Mouse (Mus musculus) midbrain, embryonic 10.5 days (tissue): ENCODE measurements at regions not wholly inside any gene's neighbourhood (a gene's known extent, or its start where the extent isn't known, plus 50 kb on each side); places are given as distances from the start of the nearest gene placed in this dataset.
A peak's percentile ranks its signal among the peaks of the same experiment; 100 is the strongest.
"Not testable (repeated sequence)": the region's sequence is repeated elsewhere in the genome, so short reads cannot be mapped to it uniquely, and the experiment has no call there.

Source experiments
- DNase-seq: peaks from one replicate; pipeline ENCODE4 v3.0.0-alpha.2; 2017; ENCODE audit warnings: low spot score
- H3K27ac ChIP-seq: fragments of 300-500 bp; sonication (generic); replicated peaks from 2 replicates; pipeline ENCODE4 v1.5.1; 2016; ENCODE audit warnings: mild to moderate bottlenecking
- H3K27me3 ChIP-seq: fragments of 300-500 bp; sonication (generic); 2 replicates; pipeline ENCODE4 v1.6.1; 2016; ENCODE audit warnings: low read depth, mild to moderate bottlenecking; ENCODE audit not compliant: poor library complexity, severe bottlenecking
- H3K36me3 ChIP-seq: fragments of 300-500 bp; sonication (generic); 2 replicates; pipeline ENCODE4 v1.6.1; 2016; ENCODE audit warnings: mild to moderate bottlenecking, moderate library complexity
- H3K4me1 ChIP-seq: fragments of 300-500 bp; sonication (generic); 2 replicates; pipeline ENCODE4 v1.6.1; 2016
- H3K4me3 ChIP-seq: fragments of 300-500 bp; sonication (generic); 2 replicates; pipeline ENCODE4 v1.5.1; 2016; ENCODE audit warnings: mild to moderate bottlenecking, moderate library complexity
- H3K9me3 ChIP-seq: fragments of 300-500 bp; sonication (generic); replicated peaks from 2 replicates; pipeline ENCODE4 v1.6.1; 2016; ENCODE audit warnings: mild to moderate bottlenecking
- WGBS: fragments of 180-500 bp; shearing (Covaris S2); methylation state at CpG from one replicate; pipeline ENCODE4 v1.1.7; 2016; 5-methylcytosine and 5-hydroxymethylcytosine counted together

DNA sequence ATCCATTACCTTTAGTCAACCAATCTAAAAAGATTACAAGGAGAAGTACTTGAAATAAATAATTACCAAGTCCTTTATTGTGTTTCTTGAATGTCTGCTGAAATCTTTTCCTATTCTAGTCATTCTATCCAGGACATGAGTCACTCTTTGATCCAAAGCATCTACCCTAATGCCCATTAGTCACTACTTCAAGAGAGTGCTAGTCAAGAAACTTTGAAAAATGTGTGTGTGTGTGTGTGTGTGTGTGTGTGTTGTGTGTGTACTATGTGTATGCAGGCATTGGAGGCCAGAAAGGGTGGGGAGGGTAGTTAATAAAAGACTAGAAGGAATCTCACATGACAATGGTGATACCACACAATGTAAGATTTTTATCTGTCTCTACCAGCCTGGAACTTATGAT, 390.7 kb downstream of the Tox3 start:
- Histone ChIP-seq H3K9me3 (no peaks in the 10 kb centered on the region), H3K36me3 (no peaks in the 10 kb centered on the region), H3K4me1 (peaks cover 19% of the 10 kb centered on the region), H3K4me3 (no peak overlapping the region), H3K27ac (no peak overlapping the region), H3K27me3 (no peaks in the 10 kb centered on the region)
- no peak for DNase-seq

DNA sequence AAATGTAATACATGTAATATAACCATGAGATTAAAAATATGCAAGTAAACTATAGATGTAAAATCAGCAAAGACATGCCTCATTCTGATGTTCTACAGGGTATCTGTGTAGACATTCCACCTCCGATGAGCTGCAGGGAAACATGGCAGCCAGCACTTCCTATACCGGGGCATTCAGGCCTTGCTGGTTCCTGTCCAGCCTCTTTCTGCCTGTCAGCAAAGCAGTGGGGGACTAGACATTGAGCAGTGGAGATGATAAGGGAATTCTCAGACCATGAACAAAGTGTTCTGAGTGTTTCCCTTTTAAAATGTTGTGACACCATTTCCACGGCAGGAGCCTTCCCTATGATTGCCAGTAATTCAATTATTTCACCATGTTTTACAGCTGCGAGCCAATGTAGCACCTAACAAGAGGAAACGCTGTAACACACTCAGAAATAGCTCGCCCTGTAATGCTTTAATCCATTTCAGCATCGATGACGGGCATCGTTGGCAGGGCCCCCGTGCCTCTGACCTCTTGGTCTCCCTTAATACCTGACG, 391.6 kb downstream of the Tox3 start:
- 51% methylated on average over 11 of the region's 11 CpGs for WGBS
- peak overlapping the region; percentile 49 for H3K27ac ChIP-seq

DNA sequence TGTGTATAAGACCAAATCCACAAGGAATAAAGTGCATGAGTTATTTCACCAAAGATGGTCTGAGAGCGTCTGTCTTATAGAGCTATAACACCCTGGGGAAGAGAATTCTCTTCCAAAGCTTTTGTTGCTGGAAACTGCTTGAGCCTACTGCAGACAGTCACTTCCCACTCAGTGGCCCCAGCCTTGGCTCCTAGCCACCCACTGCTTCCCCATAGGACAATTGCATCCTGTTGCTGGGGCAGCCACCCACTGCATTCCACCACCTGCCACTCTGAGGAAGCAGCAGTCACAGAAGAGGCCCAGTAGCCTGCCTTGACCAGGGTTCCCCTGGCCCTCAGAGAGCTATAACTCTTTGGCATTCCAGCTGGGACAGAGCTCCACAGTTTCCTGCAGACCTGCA, 409.3 kb downstream of the Tox3 start:
- 92% methylated on average over 1 of the region's 1 CpGs for WGBS
- H3K27ac ChIP-seq = no peak overlapping the region
- H3K4me3 ChIP-seq = no peak overlapping the region
- H3K36me3 ChIP-seq = no peaks in the 10 kb centered on the region
- H3K4me1 ChIP-seq = no peaks in the 10 kb centered on the region
- H3K27me3 ChIP-seq = no peaks in the 10 kb centered on the region
- no peak for DNase-seq
- no peaks in the 10 kb centered on the region for H3K9me3 ChIP-seq

More for the DNA sequence above, 391.6 kb downstream of the Tox3 start:
- H3K4me1 ChIP-seq = peaks cover 19% of the 10 kb centered on the region
- H3K4me3 ChIP-seq = peak overlapping the region; percentile 18; the same call in 1 of the 2 replicates
- peak; percentile 28 for DNase-seq
- H3K27me3 ChIP-seq = no peaks in the 10 kb centered on the region
- H3K9me3 ChIP-seq = 0 out of 2 replicates have a peak, but pooled peaks cover 2% of the 10 kb centered on the region
- H3K36me3 ChIP-seq = no peaks in the 10 kb centered on the region

DNA sequence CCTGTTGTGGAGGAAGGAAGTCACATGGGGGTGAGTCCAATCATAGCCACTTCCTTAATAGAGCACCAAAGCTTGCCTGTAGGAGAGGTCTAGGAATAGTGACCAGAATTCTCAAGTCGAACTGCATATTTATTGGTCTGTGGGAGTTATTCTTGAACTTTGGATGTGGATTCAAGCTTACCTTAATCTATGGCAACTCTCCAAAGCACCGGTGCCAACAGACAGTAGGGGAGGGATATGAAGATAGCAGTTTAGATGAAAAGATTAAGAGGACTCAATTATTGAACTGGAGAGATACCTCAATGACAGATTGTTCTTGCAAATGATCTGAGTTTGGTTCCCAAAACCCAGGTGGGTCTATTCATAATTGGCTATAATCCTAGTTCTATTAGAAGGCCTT, 413.6 kb downstream of the Tox3 start:
- H3K9me3 ChIP-seq = no peaks in the 10 kb centered on the region
- no peak for DNase-seq
- 96% methylated on average over 2 of the region's 2 CpGs for WGBS

DNA sequence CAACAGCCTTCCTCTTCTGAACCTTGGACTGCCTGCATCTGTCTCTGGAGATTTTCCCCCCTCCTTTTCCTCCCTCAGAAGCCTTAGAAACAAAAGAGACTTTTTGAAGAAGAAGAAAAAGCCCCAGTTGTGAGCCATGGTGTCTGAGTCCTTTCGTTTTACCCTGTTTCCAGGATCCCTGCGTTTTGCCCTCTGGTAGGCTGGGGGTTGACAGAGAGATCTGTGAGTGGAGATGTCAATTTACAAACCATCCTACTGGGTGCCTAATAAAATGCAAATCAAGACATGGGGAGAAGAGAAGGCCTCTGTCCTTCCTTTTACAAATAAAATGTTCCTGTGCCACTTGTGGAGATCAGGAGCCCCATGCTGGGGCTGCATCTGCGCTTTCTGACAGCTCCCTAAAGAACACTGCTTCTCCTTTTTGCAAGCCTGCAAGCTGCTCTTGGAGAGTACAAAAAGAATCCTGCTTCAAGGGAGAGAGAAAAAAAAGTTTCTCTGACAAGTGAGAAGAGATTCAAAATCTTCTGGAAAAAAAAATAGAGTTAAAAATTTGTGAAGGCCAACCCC, 421.4 kb downstream of the Tox3 start:
- DNase-seq = peak; percentile 26
- Histone ChIP-seq H3K4me1 (peaks cover 24% of the 10 kb centered on the region), H3K27ac (peak overlapping the region; percentile 71), H3K9me3 (peaks cover 2% of the 10 kb centered on the region; the same call in 1 of the 2 replicates), H3K27me3 (no peaks in the 10 kb centered on the region), H3K36me3 (no peaks in the 10 kb centered on the region), H3K4me3 (no peak overlapping the region)
- 2% methylated on average over 3 of the region's 3 CpGs for WGBS

More for the DNA sequence above, 413.6 kb downstream of the Tox3 start:
- H3K4me1 ChIP-seq = no peaks in the 10 kb centered on the region
- H3K27ac ChIP-seq = no peak overlapping the region
- no peaks in the 10 kb centered on the region for H3K36me3 ChIP-seq
- no peaks in the 10 kb centered on the region for H3K27me3 ChIP-seq
- H3K4me3 ChIP-seq = no peak overlapping the region

DNA sequence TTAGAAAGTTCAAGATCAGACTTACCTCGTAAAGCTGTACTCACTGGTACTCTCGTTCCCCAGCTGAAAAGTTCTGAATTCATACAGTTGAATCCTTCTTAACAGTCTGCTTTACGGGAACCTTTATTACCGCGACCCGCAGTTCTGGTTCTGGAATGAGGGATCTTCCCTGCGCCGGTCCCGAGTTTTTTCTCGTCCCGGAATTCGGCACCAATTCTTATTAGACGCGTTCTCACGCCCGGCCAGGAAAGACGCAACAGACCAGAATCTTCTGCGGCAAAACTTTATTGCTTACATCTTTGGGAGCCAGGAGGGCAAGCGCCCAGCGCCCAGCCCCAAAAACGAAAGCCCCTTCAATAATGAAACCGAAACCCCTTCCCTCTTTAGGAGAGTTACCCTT, 423.4 kb downstream of the Tox3 start:
- WGBS = 98% methylated on average over 14 of the region's 22 CpGs
- H3K9me3 ChIP-seq, H3K27me3 ChIP-seq, H3K4me3 ChIP-seq, H3K27ac ChIP-seq, H3K36me3 ChIP-seq, DNase-seq: not testable (repeated sequence)
- peaks cover 24% of the 10 kb centered on the region for H3K4me1 ChIP-seq

DNA sequence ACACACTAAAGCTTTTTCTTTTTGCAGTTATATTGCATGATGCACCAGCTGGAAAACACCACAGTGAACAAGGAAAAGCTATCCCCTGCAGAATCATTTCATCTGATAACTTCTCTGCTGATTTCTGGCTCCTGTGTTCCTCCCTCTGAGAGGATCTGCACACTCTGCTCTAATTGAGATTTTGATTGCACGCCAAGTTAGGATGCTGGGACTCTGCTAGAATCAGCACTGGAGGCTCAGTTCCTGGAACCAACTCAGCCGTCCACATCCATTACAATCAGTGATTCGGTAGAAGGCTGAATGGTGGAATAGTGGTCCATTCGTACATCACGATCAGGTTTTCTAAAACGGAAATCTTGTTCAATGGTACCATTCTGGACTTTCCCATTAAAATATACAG, 434.1 kb downstream of the Tox3 start:
- DNase-seq = no peak
- 95% methylated on average over 6 of the region's 6 CpGs for WGBS

DNA sequence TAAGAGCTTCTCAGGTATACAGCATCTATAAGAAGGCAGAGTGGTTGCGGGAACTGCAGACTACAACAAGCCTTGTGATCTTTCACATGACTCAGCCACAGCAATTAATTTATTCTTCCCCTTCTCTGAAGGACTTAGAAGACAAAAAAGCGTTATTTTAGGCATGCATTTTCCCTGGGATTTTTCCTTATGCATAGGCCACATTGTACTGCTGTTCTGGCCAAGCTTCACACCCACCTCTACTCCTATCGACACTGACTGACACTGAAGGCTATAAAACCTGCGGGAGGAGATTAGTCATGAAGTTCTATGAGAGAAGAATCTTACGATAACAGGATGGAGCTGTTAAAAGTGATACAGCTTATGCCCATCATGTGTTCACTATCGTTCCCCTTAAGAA, 441.9 kb downstream of the Tox3 start:
- Histone ChIP-seq H3K27me3 (no peaks in the 10 kb centered on the region), H3K36me3 (no peaks in the 10 kb centered on the region), H3K27ac (no peak overlapping the region), H3K4me1 (peaks cover 5% of the 10 kb centered on the region; the same call in 1 of the 2 replicates), H3K4me3 (no peak overlapping the region), H3K9me3 (no peaks in the 10 kb centered on the region)
- DNase-seq = no peak
- 89% methylated on average over 6 of the region's 6 CpGs for WGBS

More for the DNA sequence above, 434.1 kb downstream of the Tox3 start:
- H3K4me1 ChIP-seq = no peaks in the 10 kb centered on the region
- no peaks in the 10 kb centered on the region for H3K36me3 ChIP-seq
- H3K27me3 ChIP-seq = no peaks in the 10 kb centered on the region
- H3K9me3 ChIP-seq = no peaks in the 10 kb centered on the region; the same call in 1 of the 2 replicates
- no peak overlapping the region for H3K27ac ChIP-seq
- H3K4me3 ChIP-seq = no peak overlapping the region

DNA sequence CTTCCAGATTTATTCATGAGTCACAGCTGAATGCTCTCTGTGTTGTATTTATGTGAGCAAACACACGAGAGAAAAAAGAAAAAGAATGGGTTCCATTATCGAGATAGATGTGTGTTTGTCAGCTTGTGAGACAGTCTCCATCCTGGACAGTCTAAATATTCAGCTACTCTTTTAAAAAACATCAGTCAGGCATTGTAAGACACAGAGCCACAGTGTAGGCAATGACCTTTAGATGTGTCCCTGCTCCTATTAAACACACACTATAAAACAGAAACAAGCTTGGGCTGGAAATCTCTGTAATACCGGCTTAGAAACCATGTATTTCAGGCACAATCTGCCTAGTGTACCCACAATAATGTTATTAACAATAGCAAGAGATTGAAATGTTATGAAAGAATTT, 442.6 kb downstream of the Tox3 start:
- no peaks in the 10 kb centered on the region for H3K36me3 ChIP-seq
- no peak overlapping the region for H3K4me3 ChIP-seq
- peaks cover 5% of the 10 kb centered on the region; the same call in 1 of the 2 replicates for H3K4me1 ChIP-seq
- 72% methylated on average over 3 of the region's 3 CpGs for WGBS
- no peaks in the 10 kb centered on the region for H3K27me3 ChIP-seq
- H3K9me3 ChIP-seq = no peaks in the 10 kb centered on the region
- no peak overlapping the region for H3K27ac ChIP-seq
- DNase-seq = no peak

DNA sequence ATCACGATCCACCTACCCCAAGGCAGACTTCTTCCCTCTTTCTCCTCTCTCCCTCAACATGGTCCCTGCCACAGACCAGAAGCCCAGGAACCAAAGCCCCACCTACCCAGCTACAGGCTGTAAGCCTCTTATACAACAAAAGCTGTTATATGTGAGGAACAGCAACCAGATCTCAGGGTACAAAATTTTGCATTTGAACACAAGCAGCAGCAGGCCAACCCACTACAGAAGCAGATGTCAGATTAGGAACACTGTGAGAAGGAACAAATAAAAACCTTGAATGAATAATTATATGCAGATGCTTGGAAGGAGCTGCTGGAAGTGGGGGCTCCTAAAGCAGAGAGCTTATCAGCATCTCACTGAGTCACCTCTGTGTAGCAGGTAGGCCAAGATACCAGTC, 444.8 kb downstream of the Tox3 start:
- WGBS = 71% methylated on average over 1 of the region's 1 CpGs
- no peak for DNase-seq
- no peaks in the 10 kb centered on the region; the same call in 1 of the 2 replicates for H3K9me3 ChIP-seq
- H3K36me3 ChIP-seq = no peaks in the 10 kb centered on the region
- H3K27me3 ChIP-seq = no peaks in the 10 kb centered on the region
- H3K27ac ChIP-seq = no peak overlapping the region
- no peak overlapping the region for H3K4me3 ChIP-seq
- H3K4me1 ChIP-seq = peaks cover 5% of the 10 kb centered on the region; the same call in 1 of the 2 replicates

DNA sequence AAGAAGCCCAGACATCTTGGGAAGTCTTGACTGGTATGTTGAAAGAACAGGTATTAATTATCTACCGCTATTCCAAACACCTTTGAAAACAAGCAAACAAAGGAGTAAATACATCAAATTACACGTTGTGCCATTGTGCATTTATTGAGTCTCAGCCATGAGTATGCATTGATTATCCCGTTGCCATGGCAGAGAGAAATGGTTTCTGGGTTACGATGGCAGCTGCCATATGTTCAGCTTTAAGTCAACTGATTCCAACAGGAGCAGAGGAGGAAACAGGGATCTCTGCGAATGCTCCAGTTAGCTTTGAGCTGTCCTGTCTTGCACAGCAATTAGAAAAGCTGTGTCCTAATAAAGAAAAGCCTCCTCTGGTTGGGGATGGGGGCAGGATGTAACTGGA, 475.4 kb downstream of the Tox3 start:
- Histone ChIP-seq H3K4me3 (no peak overlapping the region), H3K36me3 (no peaks in the 10 kb centered on the region), H3K4me1 (peaks cover 15% of the 10 kb centered on the region), H3K27ac (no peak overlapping the region; the same call in 1 of the 2 replicates), H3K9me3 (no peaks in the 10 kb centered on the region), H3K27me3 (no peaks in the 10 kb centered on the region)
- no peak for DNase-seq
- 63% methylated on average over 5 of the region's 5 CpGs for WGBS

DNA sequence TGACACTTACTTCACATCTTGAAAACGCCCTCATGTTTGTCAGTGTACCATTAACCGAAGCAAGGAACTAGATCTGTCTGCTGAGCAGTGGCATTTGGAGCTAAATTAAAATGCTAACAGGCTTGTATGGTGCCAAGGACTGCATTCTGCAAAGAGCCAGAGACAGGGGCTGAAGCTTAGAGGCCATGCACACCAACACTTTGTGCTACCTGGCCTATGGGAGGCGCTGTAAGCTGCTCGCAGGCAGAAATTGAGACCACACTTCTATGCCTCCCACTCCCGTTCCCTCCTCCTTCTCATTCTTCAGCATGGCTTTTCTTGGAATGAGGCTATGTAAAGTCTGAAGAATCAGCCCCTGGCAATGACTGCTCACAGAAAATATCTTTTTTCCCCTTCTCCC, 476.2 kb downstream of the Tox3 start:
- DNase-seq = no peak
- H3K27ac ChIP-seq = 0 out of 2 replicates have a peak overlapping the region, but pooled peaks have one; percentile 24
- H3K27me3 ChIP-seq = no peaks in the 10 kb centered on the region
- H3K36me3 ChIP-seq = no peaks in the 10 kb centered on the region
- 86% methylated on average over 5 of the region's 5 CpGs for WGBS
- no peak overlapping the region for H3K4me3 ChIP-seq
- H3K9me3 ChIP-seq = no peaks in the 10 kb centered on the region
- H3K4me1 ChIP-seq = peaks cover 15% of the 10 kb centered on the region

DNA sequence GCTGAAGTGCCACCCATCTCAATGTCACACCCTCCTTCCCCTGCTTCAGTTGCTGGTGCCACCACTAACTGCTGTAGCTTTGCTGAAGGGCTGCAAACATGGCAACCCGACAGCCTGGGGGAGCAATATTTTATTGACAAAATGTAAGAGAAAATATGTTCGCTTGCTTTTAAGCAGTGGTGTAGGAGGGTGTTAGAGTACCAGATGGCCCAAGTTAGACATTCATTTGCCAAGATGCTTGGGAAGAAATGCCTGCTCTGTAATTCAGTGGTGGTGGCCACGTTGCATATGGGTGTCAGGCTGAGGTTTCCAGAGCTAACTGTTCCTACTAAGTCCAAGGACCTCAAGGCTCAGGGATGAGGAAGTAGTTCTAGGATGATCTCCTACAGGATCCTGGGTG, 488.3 kb downstream of the Tox3 start:
- Histone ChIP-seq H3K4me1 (no peaks in the 10 kb centered on the region), H3K9me3 (no peaks in the 10 kb centered on the region), H3K36me3 (no peaks in the 10 kb centered on the region), H3K27ac (no peak overlapping the region), H3K4me3 (no peak overlapping the region), H3K27me3 (no peaks in the 10 kb centered on the region)
- WGBS = 94% methylated on average over 3 of the region's 3 CpGs
- DNase-seq = no peak
